Mouse (Mus musculus): ENCODE results near the gene Zc3h15. TPM values are rescaled to one million over a fixed set of nuclear protein-coding genes. Genes with fewer than 3 reads are reported as not detected.
"Not testable (repeated sequence)": the region's sequence is repeated elsewhere in the genome, so short reads cannot be mapped to it uniquely, and the experiment has no call there.

Zc3h15 gene
- total RNA-seq (2022), result 10 to 100 TPM; 48.8 to 54.2 (median 52.4) TPM

DNA sequence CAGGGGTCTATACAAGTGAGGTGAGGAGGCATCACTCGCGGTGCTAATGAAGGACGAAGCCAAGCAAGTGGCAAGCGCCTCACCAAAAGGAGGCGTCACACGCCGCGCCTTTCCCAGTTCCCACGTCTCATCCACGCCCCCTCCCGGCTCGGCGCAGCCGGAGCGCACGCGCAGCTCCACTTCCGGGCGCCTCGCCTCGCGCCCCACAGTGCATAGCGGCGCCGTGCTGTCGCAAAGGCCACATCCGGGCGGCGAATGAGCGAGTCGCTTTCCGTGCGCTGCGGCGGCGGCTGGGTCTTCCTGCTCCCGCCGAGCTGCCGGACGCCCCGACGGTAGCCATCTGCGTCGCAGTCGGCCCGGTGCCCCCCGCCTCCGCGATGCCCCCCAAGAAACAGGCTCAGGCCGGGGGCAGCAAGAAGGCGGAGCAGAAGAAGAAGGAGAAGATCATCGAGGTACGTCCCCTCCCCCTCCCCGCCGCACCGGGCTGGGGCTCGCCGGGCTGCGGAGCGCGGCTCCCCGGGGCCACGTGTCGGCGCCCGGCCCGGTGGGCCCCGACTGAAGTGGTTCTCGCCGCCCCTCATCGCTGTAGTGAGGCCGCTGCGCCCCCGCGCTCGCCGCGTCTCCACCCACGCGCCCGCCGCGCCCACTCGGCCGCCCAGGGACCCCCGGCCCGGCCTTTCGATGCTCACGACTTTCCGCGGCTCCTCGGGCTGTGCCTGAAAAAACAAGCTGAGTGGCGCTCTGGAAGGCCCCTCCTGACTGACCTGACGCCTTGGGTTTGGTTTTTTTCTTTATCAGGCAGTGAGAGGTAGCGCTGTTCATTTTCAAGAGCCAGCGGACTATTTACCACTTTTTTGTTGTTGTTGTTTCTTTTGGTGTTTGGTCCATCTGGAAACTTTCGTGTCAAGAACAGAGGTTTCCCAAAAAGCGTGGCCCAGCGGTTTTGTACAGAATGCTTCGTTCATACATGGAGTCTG is at the start of gene Zc3h15:
Gene Zc3h15, plus strand, starts transcription at position 160 of the 977 bp plus-strand sequence.
- peak; percentile 89 for DNase-seq (ENCODE audit: low spot score)

- DNase-seq (ENCODE audit: low spot score), result no peak
Measured at GRCm38 (mm10) chr2:83620558-83621367, 23.5 kb upstream of the Zc3h15 start.

GRCm38 (mm10) chr2:83621511-83621910 is 22.7 kb upstream of the Zc3h15 start:
- no peak for DNase-seq (ENCODE audit: low spot score)

DNA sequence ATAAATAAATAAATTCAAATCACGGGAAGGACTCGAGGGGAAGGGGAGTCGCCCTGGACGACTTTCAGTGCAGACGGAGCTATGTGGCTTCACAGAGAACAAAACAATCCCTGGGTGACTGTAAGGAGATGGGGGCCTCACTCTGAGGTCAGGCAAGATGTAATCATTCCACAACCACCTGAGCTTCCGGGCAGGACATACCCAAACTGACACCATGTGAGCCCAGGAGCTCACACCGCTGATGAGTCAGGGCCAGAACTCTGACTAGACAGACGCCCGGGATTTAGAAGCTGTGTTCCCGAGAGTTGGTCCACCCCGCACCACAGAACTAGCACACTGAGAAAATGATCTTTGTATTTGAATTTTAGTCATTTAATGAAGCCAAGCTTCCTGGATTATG is 21.4 kb upstream of the Zc3h15 start:
- no peak for DNase-seq (ENCODE audit: low spot score)

- DNase-seq (ENCODE audit: low spot score), result no peak
Measured at GRCm38 (mm10) chr2:83624045-83624444, 20.2 kb upstream of the Zc3h15 start.

- peak; percentile 58 for DNase-seq (ENCODE audit: low spot score)
Measured at GRCm38 (mm10) chr2:83625226-83626108, 18.8 kb upstream of the Zc3h15 start.

DNA sequence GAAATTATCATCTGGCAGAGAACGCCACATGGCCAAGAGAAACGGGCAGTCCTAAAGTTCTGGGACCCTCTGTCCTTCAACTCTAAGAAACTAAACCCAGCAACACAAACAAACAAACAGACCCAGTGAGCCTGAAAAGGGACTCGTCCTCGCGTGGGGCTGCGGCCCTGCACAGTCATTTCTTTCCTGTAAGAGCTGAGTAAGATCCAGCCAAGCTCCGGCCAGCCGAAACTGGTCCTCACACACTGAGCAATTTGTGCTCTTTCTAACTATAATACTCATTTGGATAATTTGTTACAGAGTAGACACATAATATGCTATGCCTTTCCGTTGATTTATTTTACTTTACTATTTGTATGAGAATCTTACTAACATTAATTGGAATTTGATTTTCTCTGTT is 17.4 kb upstream of the Zc3h15 start:
- no peak for DNase-seq (ENCODE audit: low spot score)

DNA sequence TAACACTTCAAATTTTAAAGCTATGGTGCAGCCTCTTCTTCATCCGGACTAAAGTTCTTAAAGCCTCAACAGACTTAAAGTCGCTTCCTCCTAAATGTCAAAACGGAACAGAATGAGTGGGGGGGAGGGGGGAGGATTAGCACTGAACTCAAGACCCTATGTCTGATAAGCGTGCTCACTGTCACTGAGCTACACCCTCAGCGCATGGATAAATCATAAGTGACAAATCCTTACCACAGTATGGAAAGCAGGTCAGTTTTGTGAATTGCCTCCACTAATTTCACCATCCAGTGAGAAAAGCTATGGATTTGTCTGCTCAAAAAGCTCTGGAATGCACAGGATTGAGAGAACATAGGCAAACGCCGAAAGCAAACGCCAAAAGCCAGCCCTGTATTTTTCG is 16.7 kb upstream of the Zc3h15 start:
- no peak for DNase-seq (ENCODE audit: low spot score)

- no peak for DNase-seq (ENCODE audit: low spot score)
Measured at GRCm38 (mm10) chr2:83627932-83628331, 16.3 kb upstream of the Zc3h15 start.

DNA sequence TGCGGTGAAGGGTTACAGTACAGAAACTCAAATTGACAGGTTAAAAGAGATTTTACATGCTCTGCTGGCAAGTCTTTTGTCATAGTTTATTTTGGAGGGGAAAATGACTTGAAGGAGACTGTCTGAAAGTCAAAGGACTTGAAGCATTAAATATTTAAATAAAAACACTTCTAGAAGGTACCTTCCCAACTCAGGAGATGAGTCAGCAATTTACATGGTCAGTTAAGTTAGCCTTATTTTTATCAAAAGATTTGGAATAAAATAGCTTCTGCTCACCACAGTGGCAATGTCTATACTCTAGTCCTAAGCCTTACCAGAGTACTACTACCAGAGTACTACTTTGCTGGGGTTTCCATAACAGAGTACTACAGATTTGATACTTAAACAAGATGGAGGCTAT is 2.2 kb upstream of the Zc3h15 start:
- no peak for DNase-seq (ENCODE audit: low spot score)

GRCm38 (mm10) chr2:83648916-83649315 is 4.7 kb downstream of the Zc3h15 start:
- DNase-seq (ENCODE audit: low spot score), result no peak

GRCm38 (mm10) chr2:83652606-83653005 is 8.4 kb downstream of the Zc3h15 start:
- no peak for DNase-seq (ENCODE audit: low spot score)

DNA sequence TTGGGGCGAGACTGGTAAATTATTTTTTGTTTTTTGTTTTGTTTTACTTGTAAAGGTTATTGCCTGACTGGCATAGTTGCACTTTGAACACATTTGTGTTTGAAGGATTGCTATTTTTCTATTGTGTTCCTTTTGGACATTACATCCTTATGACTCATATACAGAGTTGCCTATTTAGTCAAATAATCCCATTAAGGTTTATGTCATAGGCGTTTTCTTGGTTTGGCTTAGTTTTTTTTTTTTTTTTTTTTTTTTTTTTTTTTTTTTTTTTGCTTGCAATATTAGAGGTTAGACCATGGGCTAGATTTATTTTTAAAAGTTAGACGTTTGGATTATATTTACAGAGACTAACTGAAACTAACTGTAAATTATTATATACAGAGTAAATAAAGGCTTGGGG is 15.0 kb downstream of the Zc3h15 start:
- DNase-seq (ENCODE audit: low spot score), result no peak

DNA sequence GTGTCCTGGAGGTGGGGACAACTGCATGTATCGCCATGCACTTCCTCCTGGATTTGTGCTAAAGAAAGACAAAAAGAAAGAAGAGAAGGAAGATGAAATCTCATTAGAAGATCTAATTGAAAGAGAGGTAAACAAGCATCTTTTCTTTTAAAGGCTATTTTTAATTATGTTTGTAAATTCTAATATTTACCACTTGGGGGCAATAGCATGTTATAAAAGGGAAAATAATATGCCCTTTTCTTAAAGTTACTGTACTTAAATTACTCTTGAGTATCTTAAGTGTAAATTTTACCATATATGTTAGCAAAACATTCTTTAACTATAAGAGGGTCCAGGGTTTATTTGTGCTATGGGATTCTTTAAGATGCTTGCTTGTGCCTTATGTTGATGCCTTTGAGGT is 15.9 kb downstream of the Zc3h15 start:
- DNase-seq (ENCODE audit: low spot score), result no peak

DNA sequence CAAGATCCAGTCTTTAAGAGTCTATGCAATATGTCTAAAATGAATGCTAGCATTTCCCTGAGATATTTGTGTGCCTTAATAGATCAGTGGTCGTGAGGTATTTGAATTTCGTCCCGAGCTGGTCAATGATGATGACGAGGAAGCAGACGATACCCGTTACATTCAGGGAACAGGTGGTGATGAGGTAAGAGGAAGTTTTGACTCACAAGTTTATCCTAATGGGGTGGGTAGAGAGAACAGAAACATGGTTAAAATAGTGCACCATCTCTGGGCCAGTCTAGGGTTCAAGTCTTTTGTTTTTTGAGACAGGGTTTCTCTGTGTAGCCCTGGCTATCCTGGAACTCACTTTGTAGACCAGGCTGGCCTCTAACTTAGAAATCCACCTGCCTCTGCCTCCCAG is 17.1 kb downstream of the Zc3h15 start:
- no peak for DNase-seq (ENCODE audit: low spot score)

DNA sequence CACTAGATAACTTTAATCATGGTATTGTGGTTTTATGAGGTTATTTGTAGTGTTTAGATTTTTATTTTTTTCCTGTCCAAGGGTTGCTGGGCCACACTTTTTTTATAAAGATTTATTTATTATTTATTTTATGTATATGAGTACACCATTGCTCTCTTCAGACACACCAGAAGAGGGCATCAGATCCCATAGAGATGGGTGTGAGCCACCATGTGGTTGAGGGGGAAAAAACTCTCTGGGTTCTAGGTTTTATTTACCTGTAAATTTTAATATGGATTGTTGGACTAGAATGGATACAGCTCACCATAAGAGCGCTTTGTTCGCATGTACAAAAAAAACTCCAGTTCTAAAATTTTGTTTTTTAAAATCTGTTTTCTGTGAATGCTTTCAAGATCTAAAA is 20.8 kb downstream of the Zc3h15 start:
- DNase-seq (ENCODE audit: low spot score), result not testable (repeated sequence)

- no peak for DNase-seq (ENCODE audit: low spot score)
Measured at GRCm38 (mm10) chr2:83667430-83667829, 23.2 kb downstream of the Zc3h15 start.

- no peak for DNase-seq (ENCODE audit: low spot score)
Measured at GRCm38 (mm10) chr2:83668052-83668451, 23.8 kb downstream of the Zc3h15 start.

DNA sequence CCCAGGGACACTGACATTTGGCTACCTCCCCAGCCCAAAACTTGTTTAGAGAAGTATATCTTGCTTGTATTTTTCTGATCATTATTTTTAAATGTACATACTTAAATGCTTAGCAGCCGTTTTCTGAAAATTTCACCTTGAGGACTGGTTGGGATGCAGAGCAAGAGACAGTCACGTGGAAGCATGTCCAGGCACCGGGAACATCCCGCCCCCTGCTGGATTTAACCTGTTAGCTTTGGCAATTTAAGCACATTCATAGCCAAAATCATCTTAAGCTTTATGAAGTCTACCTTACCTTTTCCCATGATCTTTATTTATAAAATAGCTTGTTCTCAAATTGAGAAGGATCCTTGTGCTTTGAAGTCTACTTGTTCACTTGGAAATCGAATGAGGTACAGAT is 25.8 kb downstream of the Zc3h15 start:
- no peak for DNase-seq (ENCODE audit: low spot score)

GRCm38 (mm10) chr2:83671843-83672242 is 27.6 kb downstream of the Zc3h15 start:
- DNase-seq (ENCODE audit: low spot score), result no peak

GRCm38 (mm10) chr2:83673067-83673466 is 28.8 kb downstream of the Zc3h15 start:
- DNase-seq (ENCODE audit: low spot score), result no peak

GRCm38 (mm10) chr2:83673843-83674242 is 29.6 kb downstream of the Zc3h15 start:
- no peak for DNase-seq (ENCODE audit: low spot score)
